Comparison of ENCODE assay signal across 15 mouse cellular contexts in the genomic region with DNA sequence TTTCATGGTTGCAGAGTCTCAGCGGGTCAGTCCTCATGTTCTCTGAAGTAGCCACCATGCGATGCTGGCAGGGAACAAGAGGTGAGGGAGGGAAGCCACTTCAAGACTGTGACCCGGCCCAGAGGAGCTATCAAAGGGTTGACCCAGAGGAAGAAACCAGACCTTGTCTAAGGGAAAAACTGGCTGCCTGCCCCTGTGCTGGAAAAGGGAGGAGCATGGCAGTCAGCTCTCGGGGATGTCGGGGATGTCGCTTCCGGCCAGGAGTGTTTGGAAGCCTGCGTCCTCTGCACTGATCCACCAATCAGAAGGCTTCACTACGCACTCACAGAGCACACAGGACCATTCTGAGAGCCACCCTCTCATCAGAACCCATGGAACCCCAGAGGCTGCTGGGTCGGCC. TPM values are rescaled to one million over a fixed set of nuclear protein-coding genes. Genes with fewer than 3 reads are reported as not detected.
DNase-seq lines count a peak whose midpoint lies in the region; ATAC-seq lines count a peak whose summit lies in the region.
"Had no signal": no experiment of that assay in that cellular context is flagged by ENCODE, and none has a peak within 500 bp of the region (broad histone marks: within the 10 kb centered on the region; RNA-seq: fewer than 3 reads in every experiment).

No protein-coding gene starts in this region.

- no peaks in the 10 kb centered on the region for H3K27me3 ChIP-seq in intestine, embryonic 14.5 days (replicated peaks; ENCODE audit: control insufficient read depth, insufficient read depth, low read length)
- H3K27me3 ChIP-seq in intestine, embryonic 15.5 days (replicated peaks): no peaks in the 10 kb centered on the region
- no peaks in the 10 kb centered on the region for H3K27me3 ChIP-seq in hindbrain, embryonic 12.5 days
- H3K27me3 ChIP-seq in midbrain, embryonic 13.5 days: no peaks in the 10 kb centered on the region
- H3K27me3 ChIP-seq: lung, embryonic 15.5 days had no signal

- H3K36me3 ChIP-seq in intestine, embryonic 14.5 days (ENCODE audit: control insufficient read depth, insufficient read depth, low read length): no peaks in the 10 kb centered on the region
- H3K36me3 ChIP-seq in intestine, embryonic 15.5 days: no peaks in the 10 kb centered on the region
- no peaks in the 10 kb centered on the region; the same call in 1 of the 2 replicates for H3K36me3 ChIP-seq in hindbrain, embryonic 12.5 days
- H3K36me3 ChIP-seq in midbrain, embryonic 13.5 days: peaks cover under 1% of the 10 kb centered on the region; the same call in 1 of the 2 replicates
- H3K36me3 ChIP-seq: embryonic facial prominence, embryonic 10.5 days; lung, embryonic 15.5 days had no signal

- no peak overlapping the region for H3K9ac ChIP-seq in intestine, embryonic 14.5 days (ENCODE audit: low read length)
- H3K9ac ChIP-seq in intestine, embryonic 15.5 days: no peak overlapping the region
- H3K9ac ChIP-seq in hindbrain, embryonic 12.5 days: no peak overlapping the region
- H3K9ac ChIP-seq in midbrain, embryonic 13.5 days (replicated peaks): peak overlapping the region; percentile 28; the same call in 1 of the 2 replicates
- H3K9ac ChIP-seq: lung, embryonic 15.5 days had no signal

- ATAC-seq in intestine, embryonic 14.5 days (replicated peaks; ENCODE audit: low FRiP score, low TSS enrichment, low read depth): no peak
- no peak for ATAC-seq in intestine, embryonic 15.5 days
- no peak for ATAC-seq in hindbrain, embryonic 12.5 days (ENCODE audit: low FRiP score)
- ATAC-seq in midbrain, embryonic 13.5 days: no peak; the same call in 1 of the 2 replicates
- ATAC-seq in frontal cortex, adult (ENCODE audit: low TSS enrichment): no peak

- peaks cover 30% of the 10 kb centered on the region for H3K4me1 ChIP-seq in intestine, embryonic 14.5 days (replicated peaks; ENCODE audit: control insufficient read depth, insufficient read depth, low read length)
- peaks cover 25% of the 10 kb centered on the region for H3K4me1 ChIP-seq in intestine, embryonic 15.5 days (replicated peaks)
- H3K4me1 ChIP-seq in hindbrain, embryonic 12.5 days: peaks cover 84% of the 10 kb centered on the region
- H3K4me1 ChIP-seq in midbrain, embryonic 13.5 days (replicated peaks): peaks cover 86% of the 10 kb centered on the region

- no peak overlapping the region for H3K4me2 ChIP-seq in intestine, embryonic 14.5 days (ENCODE audit: low read length)
- no peak overlapping the region for H3K4me2 ChIP-seq in intestine, embryonic 15.5 days (replicated peaks)
- peak overlapping the region; percentile 9 for H3K4me2 ChIP-seq in hindbrain, embryonic 12.5 days (replicated peaks)
- H3K4me2 ChIP-seq in midbrain, embryonic 13.5 days (replicated peaks): peak overlapping the region; percentile 23
- H3K4me2 ChIP-seq: heart, embryonic 11.5 days; lung, embryonic 15.5 days had no signal

- no peaks in the 10 kb centered on the region for H3K9me3 ChIP-seq in intestine, embryonic 14.5 days (ENCODE audit: control insufficient read depth, low read length)
- no peaks in the 10 kb centered on the region for H3K9me3 ChIP-seq in intestine, embryonic 15.5 days
- H3K9me3 ChIP-seq in hindbrain, embryonic 12.5 days (replicated peaks): no peaks in the 10 kb centered on the region
- no peaks in the 10 kb centered on the region for H3K9me3 ChIP-seq in midbrain, embryonic 13.5 days
- H3K9me3 ChIP-seq: embryonic facial prominence, embryonic 10.5 days; lung, embryonic 15.5 days had no signal

- H3K27ac ChIP-seq in intestine, embryonic 14.5 days (ENCODE audit: low read depth): peak overlapping the region; percentile 30; the same call in 1 of the 2 replicates
- H3K27ac ChIP-seq in intestine, embryonic 15.5 days: no peak overlapping the region
- H3K27ac ChIP-seq in hindbrain, embryonic 12.5 days: peak overlapping the region; percentile 58
- H3K27ac ChIP-seq in midbrain, embryonic 13.5 days: peak overlapping the region; percentile 63
- H3K27ac ChIP-seq: embryonic facial prominence, embryonic 10.5 days; lung, embryonic 15.5 days had no signal

- no peak overlapping the region for H3K4me3 ChIP-seq in intestine, embryonic 14.5 days (ENCODE audit: low read depth, low read length)
- H3K4me3 ChIP-seq in intestine, embryonic 15.5 days (replicated peaks): no peak overlapping the region
- no peak overlapping the region for H3K4me3 ChIP-seq in hindbrain, embryonic 12.5 days
- H3K4me3 ChIP-seq in midbrain, embryonic 13.5 days (replicated peaks): no peak overlapping the region
- H3K4me3 ChIP-seq: embryonic facial prominence, embryonic 10.5 days; lung, embryonic 15.5 days had no signal

- DNase-seq in intestine, embryonic 14.5 days (ENCODE audit: low spot score): no peak
- peak; percentile 31 for DNase-seq in MN1 (ENCODE audit: low spot score)
- no peak for DNase-seq in embryo, embryonic 9.5 days (ENCODE audit: extremely low spot score)
- DNase-seq in layer of hippocampus, adult 11-12 months (ENCODE audit: low spot score): no peak
- DNase-seq: cerebellum, adult 8-10 months; gastrocnemius, postnatal 14 days; heart, postnatal 4 days; thymus, postnatal 14 days had no signal

- 37% methylated on average over 10 of the region's 10 CpGs for WGBS in intestine, embryonic 14.5 days
- WGBS in intestine, embryonic 15.5 days: 40% methylated on average over 10 of the region's 10 CpGs
- 72% methylated on average over 10 of the region's 10 CpGs for WGBS in hindbrain, embryonic 12.5 days
- 70% methylated on average over 10 of the region's 10 CpGs for WGBS in midbrain, embryonic 13.5 days

RNA-seq across cellular contexts. Expression of a gene that starts 12.8 kb away (rescaled TPM):
- polyA plus RNA-seq in intestine, embryonic 14.5 days (2014; fragmentation: Nextera tagmentation; extraction: Ambion mirVana): 2.1 and 2.2 TPM in 2 replicates
- polyA plus RNA-seq in intestine, embryonic 15.5 days (2015; fragmentation: Nextera tagmentation; extraction: Ambion mirVana): 0.76 and 1.6 TPM in 2 replicates
- 16.5 and 18.0 TPM in 2 replicates for polyA plus RNA-seq in hindbrain, embryonic 12.5 days (2016; fragmentation: Nextera tagmentation; extraction: Ambion mirVana)
- 16.2 and 18.8 TPM in 2 replicates for polyA plus RNA-seq in midbrain, embryonic 13.5 days (2015; fragmentation: Nextera tagmentation; extraction: Ambion mirVana)

Comparison
In these comparisons a context has a peak if more than half of its experiments do, and no peak if none do; other contexts are left out.
1. H3K4me2 ChIP-seq: peak in hindbrain, embryonic 12.5 days (single experiment) and midbrain, embryonic 13.5 days (single experiment); none in intestine, embryonic 14.5 days (single experiment) and intestine, embryonic 15.5 days (single experiment).